Mouse (Mus musculus) CH12F3 (cell line): ENCODE measurements around the gene St8sia4.
"Not testable (repeated sequence)": the region's sequence is repeated elsewhere in the genome, so short reads cannot be mapped to it uniquely, and the experiment has no call there.

Source experiments
- in situ Hi-C: fragments of 300-500 bp; cut with MboI; formaldehyde crosslinking; loops from 2 replicates; pipeline ENCODE4 v1.14.3; 2020; ENCODE audit warnings: low sequenced_read_pairs

St8sia4 gene

GRCm38 (mm10) chr1:95598108-95598507 lies 69.3 kb downstream of the St8sia4 start:
- in situ Hi-C loops: no loop called here

GRCm38 (mm10) chr1:95596825-95597224 lies 70.5 kb downstream of the St8sia4 start:
- in situ Hi-C loops: no loop called here

- in situ Hi-C loops: no loop called here
Measured at GRCm38 (mm10) chr1:95591101-95591500, 76.3 kb downstream of the St8sia4 start.

GRCm38 (mm10) chr1:95590108-95590507 lies 77.3 kb downstream of the St8sia4 start:
- in situ Hi-C loops: no loop called here

- in situ Hi-C loops: no loop called here
Measured at GRCm38 (mm10) chr1:95589471-95589870, 77.9 kb downstream of the St8sia4 start.

GRCm38 (mm10) chr1:95583310-95583709 lies 84.1 kb downstream of the St8sia4 start:
- in situ Hi-C loops: no loop called here

- in situ Hi-C loops: no loop called here
Measured at GRCm38 (mm10) chr1:95582264-95582663, 85.1 kb downstream of the St8sia4 start.

- in situ Hi-C loops: no loop called here
Measured at GRCm38 (mm10) chr1:95572619-95573540, 94.5 kb downstream of the St8sia4 start.

GRCm38 (mm10) chr1:95571106-95571505 lies 96.3 kb downstream of the St8sia4 start:
- in situ Hi-C loops: no loop called here

GRCm38 (mm10) chr1:95554556-95554955 lies 112.8 kb downstream of the St8sia4 start:
- in situ Hi-C loops: not testable (repeated sequence)

GRCm38 (mm10) chr1:95541460-95541859 lies 125.9 kb downstream of the St8sia4 start:
- in situ Hi-C loops: no loop called here
